Mouse (Mus musculus) olfactory bulb, adult 2 months (tissue): ENCODE measurements around the gene Faah. TPM values are rescaled to one million over a fixed set of nuclear protein-coding genes. Genes with fewer than 3 reads are reported as not detected.
A peak's percentile ranks its signal among the peaks of the same experiment; 100 is the strongest.

Experiments used
- H3K27ac ChIP-seq: fragments of 200-500 bp; 2 replicates; pipeline ENCODE4 v1.5.1; 2012; ENCODE audit warnings: low read depth, low read length; ENCODE audit not compliant: insufficient read depth
- H3K4me1 ChIP-seq: fragments of 200-500 bp; 2 replicates; pipeline ENCODE4 v1.6.1; 2012; ENCODE audit warnings: low read length; ENCODE audit not compliant: control insufficient read depth, insufficient read depth
- H3K4me3 ChIP-seq: fragments of 200-500 bp; 2 replicates; pipeline ENCODE4 v1.5.1; 2012; ENCODE audit warnings: mild to moderate bottlenecking, low read depth, low read length, moderate library complexity; ENCODE audit not compliant: insufficient read depth
- CTCF ChIP-seq: fragments of 200-500 bp; IDR thresholded peaks from 2 replicates; pipeline ENCODE4 v1.5.1; 2012; ENCODE audit warnings: low read depth, mild to moderate bottlenecking, low read length, moderate library complexity; ENCODE audit not compliant: insufficient read depth
- POLR2A ChIP-seq: fragments of 200-500 bp; IDR thresholded peaks from 2 replicates; pipeline ENCODE4 v1.6.1; 2012; ENCODE audit warnings: mild to moderate bottlenecking, low read depth, low read length, moderate library complexity; ENCODE audit not compliant: insufficient read depth
- WGBS: fragments of 180-500 bp; shearing (Covaris S2); methylation state at CpG from one replicate; pipeline ENCODE4 v1.1.7; 2018; 5-methylcytosine and 5-hydroxymethylcytosine counted together
- polyA plus RNA-seq: library from polyadenylated mRNA; stranded (reverse); fragments of >200 nt; gene quantifications from 2 replicates; pipeline ENCODE4 v1.2.4, GENCODE M21; 2012; ENCODE audit warnings: low replicate concordance; ENCODE audit not compliant: missing spikeins, insufficient read depth, insufficient read length

Gene Faah
- polyA plus RNA-seq, 1 experiment = not detected

DNA sequence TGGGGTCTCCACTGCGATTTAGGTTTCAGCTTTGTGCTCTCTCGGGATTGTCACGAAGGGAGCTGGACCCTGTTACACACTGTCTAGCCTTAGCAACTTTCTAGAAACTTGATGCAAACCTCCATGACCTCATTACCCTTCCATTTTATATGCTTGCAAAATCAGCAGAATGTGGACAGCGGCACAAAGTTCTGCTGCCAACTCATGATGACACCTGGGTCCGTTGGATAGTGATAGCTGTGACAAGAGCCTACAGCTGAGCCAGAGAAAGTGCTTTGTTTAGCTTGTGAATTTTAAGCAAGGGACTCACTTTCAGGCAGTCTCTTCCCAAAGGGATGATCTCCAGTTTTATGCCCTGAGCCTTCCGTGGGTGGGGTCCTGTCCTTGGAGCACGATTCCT is 28.3 kb downstream of the Faah start:
- no peaks in the 10 kb centered on the region for H3K4me1 ChIP-seq
- H3K4me3 ChIP-seq = no peak overlapping the region
- WGBS = 82% methylated on average over 7 of the region's 7 CpGs
- TF ChIP-seq POLR2A (no peak), CTCF (no peak)
- no peak overlapping the region for H3K27ac ChIP-seq

DNA sequence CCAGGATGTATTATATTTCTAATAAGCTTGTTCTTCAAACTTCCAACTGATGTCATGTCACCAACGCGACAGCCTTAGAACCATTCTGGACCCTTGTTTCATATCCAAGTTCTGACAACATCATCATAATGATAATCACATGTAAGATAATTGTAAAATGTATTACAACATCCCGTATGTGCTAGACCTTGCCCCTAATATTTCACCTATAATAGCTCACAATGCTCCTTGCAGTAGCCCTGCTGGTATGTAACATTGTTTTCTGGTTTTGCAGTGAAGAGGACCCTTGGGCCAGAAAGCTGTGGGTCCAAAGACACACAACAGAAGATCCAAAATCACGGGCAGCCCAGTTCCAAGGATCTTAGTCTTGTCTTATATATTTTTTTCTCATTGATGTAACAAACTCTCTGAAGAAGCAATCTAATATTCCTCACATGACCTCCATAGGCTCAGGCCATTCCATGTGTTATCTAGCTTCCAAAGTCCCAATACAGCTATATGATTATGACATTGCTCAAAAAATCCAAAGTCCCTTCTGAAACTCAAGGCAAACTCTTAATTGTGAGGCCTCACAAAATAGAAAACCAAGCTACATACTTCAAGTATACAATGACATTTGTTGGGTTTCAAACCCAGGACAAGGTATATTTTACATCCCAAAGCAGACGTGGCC is 29.7 kb downstream of the Faah start:
- no peak overlapping the region for H3K4me3 ChIP-seq
- TF ChIP-seq CTCF (no peak), POLR2A (no peak)
- 89% methylated on average over 5 of the region's 5 CpGs for WGBS

GRCm38 (mm10) chr4:115987436-115987835 is 30.3 kb downstream of the Faah start:
- no peak overlapping the region for H3K27ac ChIP-seq
- WGBS = 81% methylated on average over 1 of the region's 1 CpGs
- 0 out of 2 replicates have a peak, but pooled peaks cover 2% of the 10 kb centered on the region for H3K4me1 ChIP-seq

More for the DNA sequence above, 29.7 kb downstream of the Faah start:
- H3K4me1 ChIP-seq = 0 out of 2 replicates have a peak, but pooled peaks cover 2% of the 10 kb centered on the region
- no peak overlapping the region for H3K27ac ChIP-seq

DNA sequence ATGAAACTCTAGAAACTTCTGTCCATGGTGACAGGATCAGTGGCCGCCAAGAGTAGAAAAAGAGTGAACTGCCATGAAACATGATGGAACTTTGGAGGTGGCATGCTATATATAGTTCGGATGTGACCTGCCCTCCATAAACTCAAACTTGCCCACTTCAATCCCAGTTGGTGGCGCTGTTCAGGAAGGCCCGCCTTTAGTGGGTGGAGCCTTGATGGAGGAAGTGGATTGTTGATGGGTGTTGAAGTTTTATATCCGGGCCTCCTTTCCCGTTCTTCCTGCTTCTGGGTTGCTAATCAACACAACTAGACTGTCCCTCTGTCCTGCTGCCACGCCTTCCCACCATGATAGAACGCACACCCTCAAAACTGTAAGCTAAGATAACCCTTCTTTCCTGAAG is 32.8 kb downstream of the Faah start:
- H3K27ac ChIP-seq = no peak overlapping the region
- H3K4me3 ChIP-seq = no peak overlapping the region
- WGBS = 49% methylated on average over 8 of the region's 8 CpGs
- TF ChIP-seq POLR2A = no peak
- TF ChIP-seq CTCF = no peak
- 0 out of 2 replicates have a peak, but pooled peaks cover 2% of the 10 kb centered on the region for H3K4me1 ChIP-seq

More at GRCm38 (mm10) chr4:115987436-115987835, 30.3 kb downstream of the Faah start:
- no peak overlapping the region for H3K4me3 ChIP-seq
- TF ChIP-seq POLR2A (no peak), CTCF (no peak)

GRCm38 (mm10) chr4:115984111-115984510 is 33.6 kb downstream of the Faah start:
- 2% methylated on average over 13 of the region's 13 CpGs for WGBS
- H3K4me1 ChIP-seq = peaks cover 8% of the 10 kb centered on the region; the same call in 1 of the 2 replicates
- H3K4me3 ChIP-seq = no peak overlapping the region
- TF ChIP-seq CTCF = no peak
- no peak for TF ChIP-seq POLR2A
- no peak overlapping the region for H3K27ac ChIP-seq

DNA sequence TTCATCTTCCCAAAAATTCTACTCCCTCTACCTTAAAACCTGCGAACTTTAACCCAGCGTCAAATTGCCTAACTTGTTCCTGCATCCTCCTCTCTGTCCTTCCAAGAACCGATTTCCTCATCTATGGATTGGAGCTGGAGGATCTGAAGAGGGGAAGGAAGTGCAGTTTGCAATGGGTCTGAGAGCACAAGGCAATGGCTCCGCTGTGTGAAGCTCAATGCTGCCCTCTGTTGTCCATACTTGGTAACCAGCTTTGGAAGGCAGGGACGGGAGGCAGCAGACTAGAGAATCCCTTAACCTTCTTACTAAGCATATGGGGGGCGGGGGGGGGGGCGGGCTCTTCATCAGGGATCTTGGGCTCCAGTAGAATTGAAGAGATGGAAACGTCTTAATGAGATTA is 37.0 kb downstream of the Faah start:
- Histone ChIP-seq H3K27ac (no peak overlapping the region), H3K4me3 (no peak overlapping the region), H3K4me1 (peaks cover 8% of the 10 kb centered on the region; the same call in 1 of the 2 replicates)
- TF ChIP-seq CTCF (peak; percentile 62), POLR2A (no peak)
- WGBS = under 1% methylated on average over 8 of the region's 8 CpGs

- TF ChIP-seq CTCF (no peak), POLR2A (no peak)
- Histone ChIP-seq H3K4me1 (peaks cover 8% of the 10 kb centered on the region; the same call in 1 of the 2 replicates), H3K4me3 (peak overlapping the region; percentile 31), H3K27ac (no peak overlapping the region)
- WGBS = 2% methylated on average over 39 of the region's 39 CpGs
Measured at GRCm38 (mm10) chr4:115979437-115979836, 38.3 kb downstream of the Faah start.

- peaks cover 6% of the 10 kb centered on the region; the same call in 1 of the 2 replicates for H3K4me1 ChIP-seq
- TF ChIP-seq CTCF (no peak), POLR2A (no peak)
- H3K27ac ChIP-seq = no peak overlapping the region
- 63% methylated on average over 4 of the region's 4 CpGs for WGBS
- H3K4me3 ChIP-seq = no peak overlapping the region
Measured at GRCm38 (mm10) chr4:115978911-115979310, 38.8 kb downstream of the Faah start.

DNA sequence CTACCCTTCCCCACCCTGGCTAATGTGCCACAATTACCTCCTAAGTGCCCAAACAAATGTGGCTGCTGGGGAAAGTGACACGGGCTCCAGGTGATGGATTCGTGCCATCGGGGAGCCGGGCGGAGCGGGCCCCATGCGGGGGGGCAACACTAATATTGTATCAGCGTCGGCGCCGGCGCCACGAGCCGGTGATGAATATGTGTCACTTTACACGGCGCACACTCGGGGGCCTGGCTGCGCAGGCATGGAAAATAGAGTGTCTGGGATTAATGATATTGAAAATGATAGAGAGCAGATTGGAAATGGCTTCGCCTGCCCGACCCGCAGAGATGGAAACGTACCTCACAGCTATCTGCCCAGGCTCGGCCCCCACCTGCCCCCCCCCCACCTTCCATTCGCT is 45.2 kb downstream of the Faah start:
- Histone ChIP-seq H3K4me3 (no peak overlapping the region), H3K27ac (no peak overlapping the region), H3K4me1 (no peaks in the 10 kb centered on the region)
- no peak for TF ChIP-seq CTCF
- no peak for TF ChIP-seq POLR2A
- 64% methylated on average over 24 of the region's 24 CpGs for WGBS
